Mouse (Mus musculus) ES-E14 (cell line): Measurements from ENCODE around the gene Marveld1. TPM values are rescaled to one million over a fixed set of nuclear protein-coding genes. Genes with fewer than 3 reads are reported as not detected.
A peak's percentile ranks its signal among the peaks of the same experiment; 100 is the strongest.

ENCODE experiments used
- DNase-seq: peaks from one replicate; pipeline ENCODE4 v3.0.0-alpha.2; 2013; ENCODE audit warnings: low read depth, low spot score
- H3K27ac ChIP-seq: 2 replicates; pipeline ENCODE4 v1.5.1; 2012; ENCODE audit warnings: low read depth, mild to moderate bottlenecking, low read length, moderate library complexity, mixed read lengths; ENCODE audit not compliant: poor library complexity, insufficient read depth, severe bottlenecking
- H3K36me3 ChIP-seq: 2 replicates; pipeline ENCODE4 v1.6.1; 2012; ENCODE audit warnings: mild to moderate bottlenecking, low read length, moderate library complexity, mixed read lengths; ENCODE audit not compliant: control insufficient read depth, poor library complexity, insufficient read depth, severe bottlenecking
- H3K4me1 ChIP-seq, 2 experiments: fragments of 150-350 bp in 1 of 2; sonication (generic) in 1 of 2; 2 replicates each; pipeline ENCODE4 v1.6.1; 2012; ENCODE audit warnings: low read length in 2 of 2, mild to moderate bottlenecking in 1 of 2, mixed read lengths in 1 of 2; ENCODE audit not compliant: control insufficient read depth in 2 of 2, insufficient read depth in 2 of 2, poor library complexity in 1 of 2
- H3K4me3 ChIP-seq, 2 experiments: fragments of 150-350 bp in 1 of 2; sonication (generic) in 1 of 2; 2 replicates each; pipeline ENCODE4 v1.5.1; 2012; ENCODE audit warnings: low read length in 2 of 2, low read depth in 1 of 2, mild to moderate bottlenecking in 1 of 2, mixed read lengths in 1 of 2; ENCODE audit not compliant: insufficient read depth in 1 of 2, poor library complexity in 1 of 2, severe bottlenecking in 1 of 2
- H3K9ac ChIP-seq: 2 replicates; pipeline ENCODE4 v1.6.1; 2012; ENCODE audit warnings: low read depth, mild to moderate bottlenecking, low read length, mixed read lengths; ENCODE audit not compliant: poor library complexity, insufficient read depth, severe bottlenecking
- H3K9me3 ChIP-seq: fragments of 150-350 bp; sonication (generic); 2 replicates; pipeline ENCODE4 v1.6.1; 2012; ENCODE audit warnings: low read depth, mild to moderate bottlenecking, low read length; ENCODE audit not compliant: control insufficient read depth, insufficient read depth
- CHD2 ChIP-seq: IDR thresholded peaks from 2 replicates; pipeline ENCODE4 v1.6.1; 2014; ENCODE audit warnings: mild to moderate bottlenecking, low read depth, low read length, inconsistent platforms
- HCFC1 ChIP-seq: IDR thresholded peaks from 2 replicates; pipeline ENCODE4 v1.6.1; 2012; ENCODE audit warnings: low read length, inconsistent platforms, borderline replicate concordance; ENCODE audit not compliant: insufficient read depth
- MAFK ChIP-seq: IDR thresholded peaks from 2 replicates; pipeline ENCODE4 v1.6.1; 2014; ENCODE audit warnings: mild to moderate bottlenecking, low read depth, low read length, inconsistent platforms; ENCODE audit not compliant: insufficient read depth
- ZC3H11A ChIP-seq: IDR thresholded peaks from 2 replicates; pipeline ENCODE4 v1.6.1; 2012; ENCODE audit warnings: low read depth, mild to moderate bottlenecking, inconsistent platforms, low read length, borderline replicate concordance
- ZNF384 ChIP-seq: IDR thresholded peaks from 2 replicates; pipeline ENCODE4 v1.6.1; 2012; ENCODE audit warnings: low read depth, low read length, inconsistent platforms
- in situ Hi-C, 2 experiments: fragments of 600-800 bp; cut with MboI; formaldehyde crosslinking; loops; one replicate each; pipeline ENCODE4 v1.15.1; 2025; ENCODE audit warnings: low sequenced_read_pairs in 2 of 2, inconsistent platforms in 1 of 2; ENCODE audit not compliant: unreplicated experiment in 2 of 2
- total RNA-seq: library from RNA; depleted of rRNA; stranded (reverse); fragments of 300-350 nt; gene quantifications from 2 replicates; pipeline ENCODE4 v1.2.3, GENCODE M21; 2012

Marveld1 gene
- total RNA-seq, 1 experiment: 39.8 TPM

- Histone ChIP-seq H3K4me1 (peaks cover 13 to 29% of the 10 kb centered on the region in 2 experiments), H3K4me3 (no peak overlapping the region), H3K9ac (no peak overlapping the region; the same call in 1 of the 2 replicates), H3K36me3 (no peaks in the 10 kb centered on the region), H3K27ac (peak overlapping the region; percentile 37), H3K9me3 (no peaks in the 10 kb centered on the region)
- no peak for DNase-seq
- in situ Hi-C loops: no loop called here
- TF ChIP-seq MAFK (no peak), ZC3H11A (no peak)
Measured at GRCm38 (mm10) chr19:42138517-42139285, 8.5 kb upstream of the Marveld1 start.

DNA sequence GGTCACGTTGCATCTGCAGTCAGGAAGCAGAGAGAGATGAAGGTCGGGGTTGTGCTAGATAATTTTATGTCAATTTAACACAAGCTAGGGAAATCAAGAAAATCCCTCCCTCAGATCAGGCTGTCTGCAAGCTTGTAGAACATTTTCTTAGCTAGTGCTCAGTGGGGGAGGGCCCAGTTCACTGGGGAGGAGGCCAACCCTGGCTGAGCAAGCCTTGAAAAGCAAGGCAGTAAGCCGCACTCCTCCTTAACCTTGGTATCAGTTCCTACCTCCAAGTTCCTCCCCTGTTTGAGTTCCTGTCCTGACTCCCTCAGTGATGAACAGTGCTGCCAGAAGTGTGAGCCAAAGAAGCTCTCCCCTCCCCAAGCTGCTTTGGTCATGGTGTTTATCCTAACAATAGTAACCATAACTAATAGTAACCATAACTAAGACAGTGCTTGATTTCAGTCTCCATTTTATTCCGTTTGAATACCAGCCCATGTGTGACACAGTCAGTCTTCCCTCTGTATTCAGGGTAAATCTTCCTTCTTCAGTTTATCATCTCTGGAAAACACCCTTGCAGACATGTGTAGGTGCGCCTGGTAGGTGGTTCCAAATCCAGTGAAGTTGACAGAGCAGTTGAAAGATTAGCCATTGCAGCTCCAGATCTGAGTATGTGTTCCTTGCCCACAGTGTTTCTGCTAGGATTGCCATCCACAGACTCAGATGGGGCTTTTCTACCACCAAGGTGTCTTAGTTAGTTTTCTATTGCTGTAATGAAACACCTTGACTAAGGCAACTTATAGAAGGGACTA, 7.3 kb upstream of the Marveld1 start:
- H3K27ac ChIP-seq: no peak overlapping the region

GRCm38 (mm10) chr19:42141998-42142397, 5.2 kb upstream of the Marveld1 start:
- no peak overlapping the region for H3K4me3 ChIP-seq

More for the DNA sequence above, 7.3 kb upstream of the Marveld1 start:
- no peaks in the 10 kb centered on the region for H3K9me3 ChIP-seq
- DNase-seq: no peak
- no peak overlapping the region for H3K9ac ChIP-seq
- H3K36me3 ChIP-seq: no peaks in the 10 kb centered on the region
- H3K4me3 ChIP-seq: no peak overlapping the region
- TF ChIP-seq HCFC1 (no peak), MAFK (no peak), CHD2 (no peak), ZC3H11A (no peak), ZNF384 (no peak)
- in situ Hi-C loops: no loop called here
- peaks cover 10 to 21% of the 10 kb centered on the region in 2 experiments for H3K4me1 ChIP-seq

GRCm38 (mm10) chr19:42142757-42143156, 4.4 kb upstream of the Marveld1 start:
- H3K4me3 ChIP-seq: no peak overlapping the region
- H3K27ac ChIP-seq: no peak overlapping the region; the same call in 1 of the 2 replicates
- no peak for DNase-seq
- H3K36me3 ChIP-seq: no peaks in the 10 kb centered on the region
- no peaks in the 10 kb centered on the region for H3K9me3 ChIP-seq
- TF ChIP-seq ZNF384: no peak
- TF ChIP-seq MAFK: peak; percentile 64; the same call in 1 of the 2 replicates
- in situ Hi-C loops: no loop called here
- H3K4me1 ChIP-seq: peaks cover 3 to 11% of the 10 kb centered on the region in 2 experiments
- H3K9ac ChIP-seq: no peak overlapping the region

More at GRCm38 (mm10) chr19:42141998-42142397, 5.2 kb upstream of the Marveld1 start:
- peak overlapping the region; percentile 24; the same call in 1 of the 2 replicates for H3K27ac ChIP-seq
- no peaks in the 10 kb centered on the region for H3K9me3 ChIP-seq
- peaks cover 6 to 14% of the 10 kb centered on the region in 2 experiments for H3K4me1 ChIP-seq
- H3K36me3 ChIP-seq: no peaks in the 10 kb centered on the region
- no peak for TF ChIP-seq ZC3H11A
- no peak for TF ChIP-seq HCFC1
- TF ChIP-seq MAFK: no peak
- TF ChIP-seq ZNF384: 0 out of 2 replicates have a peak, but pooled peaks have one; percentile 1
- no peak for TF ChIP-seq CHD2
- H3K9ac ChIP-seq: no peak overlapping the region
- peak; percentile 68 for DNase-seq
- in situ Hi-C loops: no loop called here
